Mouse (Mus musculus): ENCODE data around the gene Slc36a3.
"Not testable (repeated sequence)": the region's sequence is repeated elsewhere in the genome, so short reads cannot be mapped to it uniquely, and the experiment has no call there.

Gene Slc36a3

GRCm38 (mm10) chr11:55103229-55103628 is 48.3 kb downstream of the Slc36a3 start:
- DNase-seq: peak in 1 of 2 experiments; percentile 43

DNA sequence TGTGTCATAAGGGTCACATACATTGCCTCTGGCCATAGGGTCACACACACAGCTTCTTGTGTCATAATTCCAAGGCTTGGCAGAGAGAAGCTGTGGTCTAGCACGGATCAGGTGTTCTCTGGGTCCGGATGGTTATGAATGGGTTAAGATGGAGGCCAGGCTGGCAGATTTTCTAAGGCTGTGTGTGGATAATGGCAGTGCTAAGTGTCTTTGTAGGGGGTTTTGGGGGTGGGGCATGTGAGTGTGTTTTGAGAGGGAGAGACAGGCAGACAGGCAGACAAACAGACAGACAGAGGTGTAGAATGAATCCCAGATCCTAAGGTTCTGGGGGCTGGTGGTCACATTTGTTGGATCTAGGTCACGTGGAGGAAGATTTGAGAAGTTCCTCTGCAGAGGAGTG is 49.5 kb downstream of the Slc36a3 start:
- no peak for DNase-seq

- no peak for DNase-seq
Measured at GRCm38 (mm10) chr11:55099868-55100267, 51.6 kb downstream of the Slc36a3 start.

DNA sequence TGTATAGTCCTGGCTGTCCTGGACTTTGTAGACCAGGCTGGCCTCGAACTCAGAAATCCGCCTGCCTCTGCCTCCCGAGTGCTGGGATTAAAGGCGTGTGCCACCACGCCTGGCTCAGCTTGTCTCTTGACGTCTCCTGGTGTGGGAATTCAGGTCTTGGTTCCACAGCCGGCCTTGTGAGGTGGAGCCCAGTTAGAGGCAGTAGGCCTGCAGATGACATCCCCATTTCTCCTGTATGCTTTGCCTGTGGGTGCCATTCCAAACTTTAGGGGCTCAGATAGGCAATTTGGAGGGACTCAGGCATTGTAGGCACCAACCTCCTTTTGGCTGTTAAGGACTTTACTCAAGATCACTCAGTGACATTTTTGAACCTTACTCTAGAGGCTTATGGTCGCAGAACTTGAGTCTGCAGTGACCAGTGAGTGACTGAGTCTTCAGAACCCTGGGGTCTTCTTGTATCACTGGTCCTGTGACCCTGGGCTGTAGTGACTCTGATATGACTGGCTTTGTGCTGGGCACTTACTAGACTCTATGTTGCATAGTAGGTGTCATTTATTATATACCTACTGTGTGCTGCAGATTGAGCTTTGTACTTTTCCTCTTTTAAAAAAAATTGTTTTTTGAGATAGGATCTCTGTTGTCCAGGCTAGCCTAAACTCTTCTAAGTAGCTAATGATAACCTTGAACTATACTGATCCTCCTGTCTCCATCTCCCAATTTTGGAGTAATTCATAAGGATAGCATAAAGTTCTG is 52.3 kb downstream of the Slc36a3 start:
- no peak for DNase-seq

DNA sequence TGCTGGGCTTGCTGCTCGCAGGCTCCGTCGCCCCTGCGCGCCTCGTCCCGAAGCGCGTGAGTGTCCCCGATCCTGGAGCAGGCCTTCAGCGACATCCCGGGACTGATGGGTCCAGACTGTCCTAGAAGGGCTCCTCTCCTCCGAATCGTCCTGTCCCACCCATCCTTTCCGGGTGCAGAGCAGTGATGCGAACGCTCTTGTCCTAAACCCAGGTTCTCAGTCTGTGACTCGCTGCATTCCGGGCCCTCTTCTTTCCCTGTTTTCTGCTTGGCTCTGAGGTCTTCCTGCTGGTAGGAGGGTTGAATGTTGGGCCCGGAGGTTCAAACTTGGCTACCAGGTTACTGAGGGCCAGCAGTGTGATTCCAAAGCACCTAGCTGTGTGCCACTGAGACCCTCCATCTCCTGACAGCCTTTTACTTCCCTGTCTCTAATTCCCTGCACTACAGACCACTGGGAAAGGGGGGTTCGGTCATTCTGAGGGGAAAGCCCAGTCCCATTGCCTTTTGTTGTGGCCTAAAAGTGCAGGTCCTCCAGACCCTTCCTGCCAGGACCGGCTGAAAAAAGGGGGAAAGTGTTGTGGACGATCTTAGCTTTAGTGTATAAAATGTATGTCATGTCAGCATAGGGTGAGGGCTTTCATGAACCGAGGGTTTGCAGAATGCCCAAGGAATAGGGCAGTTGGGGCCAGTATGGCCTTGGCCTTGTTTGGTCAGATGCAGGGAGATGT is 53.2 kb downstream of the Slc36a3 start:
- DNase-seq: no peak

- DNase-seq: peak; percentile 95 to 97
Measured at GRCm38 (mm10) chr11:55097463-55098188, 53.9 kb downstream of the Slc36a3 start, which contains the start of gene Gm2a. Gm2a (plus strand) TSS chr11:55098115.

DNA sequence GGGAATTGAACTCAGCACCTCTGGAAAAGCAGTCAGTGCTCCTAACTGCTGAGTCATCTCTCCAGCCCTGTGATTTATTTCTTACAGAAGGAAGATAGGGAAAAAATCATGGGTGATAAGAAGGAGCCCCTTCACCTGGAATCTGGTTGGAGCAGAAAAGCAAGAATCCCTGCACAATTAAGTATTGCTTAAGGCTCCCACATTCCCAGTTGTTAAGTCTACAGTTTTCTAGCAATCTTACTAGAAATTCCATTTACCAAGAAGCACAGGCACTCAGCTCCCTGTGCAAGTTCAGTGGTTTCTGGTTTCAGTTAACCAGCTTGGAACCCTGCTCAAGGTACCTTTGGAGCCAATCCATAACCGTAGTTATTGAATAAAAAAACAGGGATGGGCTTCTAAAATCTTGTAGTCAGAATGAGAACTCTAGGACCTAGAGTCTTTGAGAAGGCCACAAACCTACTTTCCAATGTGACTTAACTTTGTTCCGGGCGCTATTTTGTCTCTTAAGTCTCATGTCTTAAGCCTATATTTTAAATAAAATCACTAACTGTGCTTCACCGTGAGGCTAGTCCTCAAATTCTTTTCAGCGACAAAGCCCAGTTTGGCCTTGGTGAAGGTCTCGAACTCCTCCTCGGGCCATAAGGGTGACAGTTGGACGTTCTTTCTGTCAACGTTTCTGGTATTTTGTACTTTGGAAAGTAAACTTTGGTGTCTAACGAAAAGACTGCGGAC is 54.6 kb downstream of the Slc36a3 start:
- DNase-seq: no peak

DNA sequence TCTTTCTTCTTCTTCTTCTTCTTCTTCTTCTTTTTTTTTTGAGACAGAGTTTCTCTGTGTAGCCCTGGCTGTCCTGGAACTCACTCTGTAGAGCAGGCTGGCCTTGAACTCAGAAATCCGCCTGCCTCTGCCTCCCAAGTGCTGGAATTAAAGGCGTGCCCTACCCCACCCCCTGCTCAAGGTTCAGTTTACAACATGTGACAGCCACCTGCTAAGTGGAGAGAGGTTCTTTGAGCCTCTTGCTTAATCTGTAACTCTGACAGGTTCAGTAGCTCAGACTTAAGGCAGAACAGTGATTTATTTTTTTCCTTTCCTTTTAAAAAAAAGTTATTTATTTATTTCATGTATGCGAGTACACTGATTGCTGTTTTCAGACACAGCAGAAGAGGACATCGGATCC is 55.2 kb downstream of the Slc36a3 start:
- DNase-seq: not testable (repeated sequence)

GRCm38 (mm10) chr11:55093096-55093495 is 58.4 kb downstream of the Slc36a3 start:
- DNase-seq: no peak

DNA sequence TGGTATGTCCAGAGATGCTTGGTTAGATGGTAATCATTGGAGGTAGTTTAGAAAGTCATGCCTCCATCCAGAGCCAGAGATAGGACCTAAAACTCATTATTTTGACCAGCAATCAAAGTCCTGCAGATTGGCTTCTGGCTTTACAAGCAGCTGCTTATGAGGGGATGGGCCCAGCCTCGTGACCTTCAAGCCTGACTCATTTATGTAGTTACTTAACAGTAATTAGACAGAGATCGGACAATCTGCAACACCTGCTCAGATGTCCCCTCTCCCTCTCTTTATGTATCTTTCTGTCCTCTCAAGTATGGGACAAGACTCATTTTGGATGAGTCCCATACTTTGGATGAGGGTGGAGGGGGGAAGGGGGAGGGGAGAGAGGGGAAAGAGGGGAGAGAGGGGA is 61.6 kb downstream of the Slc36a3 start:
- DNase-seq: no peak

- DNase-seq: peak; percentile 83 to 85
Measured at GRCm38 (mm10) chr11:55087006-55087405, 64.5 kb downstream of the Slc36a3 start.

- no peak for DNase-seq
Measured at GRCm38 (mm10) chr11:55085396-55085795, 66.1 kb downstream of the Slc36a3 start.

- DNase-seq: peak; percentile 36 to 48
Measured at GRCm38 (mm10) chr11:55084629-55085028, 66.9 kb downstream of the Slc36a3 start.

- DNase-seq: no peak
Measured at GRCm38 (mm10) chr11:55081206-55081605, 70.3 kb downstream of the Slc36a3 start.

DNA sequence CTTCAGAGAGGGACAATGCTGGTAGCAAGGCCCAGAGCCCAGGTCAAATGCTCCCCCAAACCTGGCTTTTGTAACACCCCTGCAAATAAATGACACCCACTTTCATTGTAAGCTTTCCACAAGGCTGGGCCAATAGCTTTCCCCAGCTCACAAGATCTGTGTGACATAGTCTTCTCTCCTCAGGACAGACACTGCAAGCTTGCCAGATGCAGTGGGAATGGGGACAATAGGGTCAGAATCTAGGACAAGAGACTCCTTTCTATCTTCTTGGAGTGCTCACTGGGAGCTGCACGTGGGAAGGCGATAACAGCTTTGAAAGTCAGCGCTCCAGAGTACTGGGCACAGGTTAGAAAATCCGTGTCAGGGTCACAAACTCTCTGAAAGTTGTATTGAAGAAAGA is 72.3 kb downstream of the Slc36a3 start:
- no peak for DNase-seq

DNA sequence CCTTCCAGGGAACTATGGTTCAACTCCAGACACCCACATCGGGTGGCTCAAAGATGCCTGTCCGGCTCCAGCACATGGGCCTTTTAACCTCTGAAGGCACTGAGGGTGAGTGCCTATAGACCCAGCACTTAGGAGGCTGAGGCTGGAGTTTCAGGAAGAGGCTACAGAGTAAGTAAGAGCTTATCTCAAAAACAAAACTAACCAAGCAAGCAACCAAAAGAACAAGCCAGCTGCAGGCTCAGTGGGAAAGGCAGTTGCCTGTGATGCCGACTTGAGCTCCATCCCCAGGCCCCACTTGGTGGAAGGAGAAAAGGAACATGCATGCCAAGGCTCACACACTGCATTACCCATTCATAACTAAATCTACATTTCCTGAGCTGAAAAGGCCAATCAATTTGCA is 73.0 kb downstream of the Slc36a3 start:
- DNase-seq: no peak

- DNase-seq: peak; percentile 65 to 77
Measured at GRCm38 (mm10) chr11:55077331-55078231, 73.9 kb downstream of the Slc36a3 start, which contains the start of gene Ccdc69. Ccdc69 (minus strand) TSS chr11:55078131.

GRCm38 (mm10) chr11:55076234-55076633 is 75.3 kb downstream of the Slc36a3 start:
- no peak for DNase-seq

GRCm38 (mm10) chr11:55075602-55076001 is 75.9 kb downstream of the Slc36a3 start:
- DNase-seq: peak in 1 of 2 experiments; percentile 24

Measured in kidney, postnatal 4 days (tissue).